ENCODE assay signal across 8 mouse cellular contexts in the genomic region with DNA sequence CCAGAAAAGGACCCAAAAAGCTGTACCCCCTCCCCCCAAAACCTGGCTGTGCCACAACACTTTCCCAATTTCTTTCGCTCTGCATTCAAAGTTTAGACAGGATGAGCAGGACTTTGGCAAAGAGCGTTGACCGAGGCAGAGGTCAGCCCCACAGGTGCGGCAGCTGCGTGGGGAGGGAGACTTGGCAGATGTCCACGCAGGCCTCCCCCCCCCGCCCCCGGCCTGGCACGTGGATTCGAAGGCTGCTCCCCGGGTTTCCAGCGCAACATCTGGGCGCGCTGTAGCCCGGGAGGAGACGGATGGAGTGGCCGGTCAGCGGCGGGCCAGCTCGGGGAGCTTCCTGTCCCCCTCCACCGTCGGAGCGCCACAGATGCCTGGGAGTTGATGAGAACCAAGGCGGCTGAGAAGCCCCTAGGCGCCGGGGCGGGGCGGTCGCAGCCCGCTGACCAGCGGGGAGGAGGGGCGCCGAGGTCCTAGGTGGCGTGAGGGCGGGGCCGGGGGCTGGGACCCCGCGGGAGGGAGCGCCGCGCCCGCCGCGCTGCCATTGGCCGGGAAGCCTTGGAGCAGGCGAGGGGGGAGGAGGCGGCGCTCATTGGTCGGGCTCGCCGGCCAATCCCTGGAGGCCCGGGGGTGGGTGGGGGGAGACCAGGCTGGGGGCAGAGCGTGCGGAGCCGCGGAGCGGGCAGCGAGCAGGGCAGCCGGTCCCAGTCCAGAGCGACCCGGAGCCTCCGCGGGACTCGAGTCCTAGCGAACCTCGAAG. TPM values are rescaled to one million over a fixed set of nuclear protein-coding genes. Genes with fewer than 3 reads are reported as not detected.
A peak's percentile ranks its signal among the peaks of the same experiment; 100 is the strongest.
DNase-seq lines count a peak whose midpoint lies in the region; ATAC-seq and TF ChIP-seq lines count a peak whose summit lies in the region.

Gene Cnn3, plus strand, starts transcription at position 637 of the 760 bp plus-strand sequence.

- H3K9me3 ChIP-seq in E14TG2a.4 (ENCODE audit: low read length), result peaks cover 6% of the 10 kb centered on the region
- H3K9me3 ChIP-seq in forebrain, embryonic 14.5 days (replicated peaks; ENCODE audit: control insufficient read depth, low read length), result no peaks in the 10 kb centered on the region
- H3K9me3 ChIP-seq in liver, embryonic 16.5 days (replicated peaks; ENCODE audit: control insufficient read depth, low read length), result no peaks in the 10 kb centered on the region
- no peaks in the 10 kb centered on the region for H3K9me3 ChIP-seq in neural tube, embryonic 14.5 days (ENCODE audit: control insufficient read depth, low read length)

- WGBS in forebrain, embryonic 14.5 days, result under 1% methylated on average over 41 of the region's 66 CpGs
- 1% methylated on average over 58 of the region's 66 CpGs for WGBS in liver, embryonic 16.5 days (ENCODE audit: insufficient replicate concordance)
- 1% methylated on average over 65 of the region's 66 CpGs for WGBS in neural tube, embryonic 14.5 days

- peak within 1 kb of the TSS; percentile 98 for H3K27ac ChIP-seq in forebrain, embryonic 14.5 days (ENCODE audit: low read depth, low read length)
- peak within 1 kb of the TSS; percentile 80 for H3K27ac ChIP-seq in liver, embryonic 16.5 days (ENCODE audit: low read length)
- H3K27ac ChIP-seq in neural tube, embryonic 14.5 days (ENCODE audit: low read depth, low read length), result peak within 1 kb of the TSS; percentile 96
- peak within 1 kb of the TSS; percentile 51; the same call in 1 of the 2 replicates for H3K27ac ChIP-seq in testis, adult 2 months (ENCODE audit: control insufficient read depth, insufficient read depth, low read depth, low read length)

- intact Hi-C loops in heart, postnatal 10 days (cut with DNase I), result loop anchor here (2.0 to 5.0 kb wide), 4 partner anchors 19 to 117 kb away; no protein-coding TSS in a partner anchor

- no peak for TF ChIP-seq CTCF in E14TG2a.4 (conservative IDR thresholded peaks at IDR 0.05; ENCODE audit: low read length)
- no peak for TF ChIP-seq CTCF in testis, adult 2 months (IDR thresholded peaks at IDR 0.05; ENCODE audit: control insufficient read depth, insufficient read depth, insufficient replicate concordance, low read depth, low read length)

- peak; percentile 82 for DNase-seq in cerebellum, adult 11 months
- DNase-seq in forebrain, embryonic 14.5 days (ENCODE audit: low spot score), result peak; percentile 96
- DNase-seq in heart, postnatal 10 days, result peak; percentile 93 to 95
- DNase-seq in kidney, postnatal 4 days, result peak; percentile 97 to 98

- H3K4me2 ChIP-seq in forebrain, embryonic 14.5 days (ENCODE audit: low read length), result peak within 1 kb of the TSS; percentile 93
- peak within 1 kb of the TSS; percentile 80 for H3K4me2 ChIP-seq in liver, embryonic 16.5 days (ENCODE audit: low read depth, low read length)
- H3K4me2 ChIP-seq in neural tube, embryonic 14.5 days (ENCODE audit: low read depth, low read length), result peak within 1 kb of the TSS; percentile 86

- peaks cover 3% of the 10 kb centered on the region; the same call in 1 of the 2 replicates for H3K36me3 ChIP-seq in E14TG2a.4 (ENCODE audit: insufficient read depth, low read length)
- no peaks in the 10 kb centered on the region for H3K36me3 ChIP-seq in forebrain, embryonic 14.5 days (ENCODE audit: control insufficient read depth, insufficient read depth, low read length)
- no peaks in the 10 kb centered on the region for H3K36me3 ChIP-seq in liver, embryonic 16.5 days (ENCODE audit: control insufficient read depth, insufficient read depth)
- no peaks in the 10 kb centered on the region for H3K36me3 ChIP-seq in neural tube, embryonic 14.5 days (ENCODE audit: control insufficient read depth, insufficient read depth, low read length)
- no peaks in the 10 kb centered on the region for H3K36me3 ChIP-seq in testis, adult 2 months (ENCODE audit: control insufficient read depth, insufficient read depth, low read length)

- peak within 1 kb of the TSS; percentile 97 for H3K9ac ChIP-seq in forebrain, embryonic 14.5 days (ENCODE audit: low read length)
- H3K9ac ChIP-seq in liver, embryonic 16.5 days (ENCODE audit: low read depth, low read length), result peak within 1 kb of the TSS; percentile 74
- peak within 1 kb of the TSS; percentile 98 for H3K9ac ChIP-seq in neural tube, embryonic 14.5 days (replicated peaks; ENCODE audit: low read depth, low read length)

- H3K4me1 ChIP-seq in E14TG2a.4 (replicated peaks; ENCODE audit: low read depth, low read length), result peaks cover 57% of the 10 kb centered on the region
- H3K4me1 ChIP-seq in forebrain, embryonic 14.5 days (ENCODE audit: control insufficient read depth, insufficient read depth, low read length), result peaks cover 29% of the 10 kb centered on the region
- peaks cover 17% of the 10 kb centered on the region for H3K4me1 ChIP-seq in liver, embryonic 16.5 days (ENCODE audit: control insufficient read depth, low read depth, low read length)
- peaks cover 33% of the 10 kb centered on the region for H3K4me1 ChIP-seq in neural tube, embryonic 14.5 days (ENCODE audit: control insufficient read depth, insufficient read depth, low read length)
- peaks cover 7% of the 10 kb centered on the region for H3K4me1 ChIP-seq in testis, adult 2 months (ENCODE audit: control insufficient read depth, insufficient read depth, low read length)

- ATAC-seq in forebrain, embryonic 14.5 days, result peak; percentile 91
- ATAC-seq in liver, embryonic 16.5 days (ENCODE audit: low read depth), result peak; percentile 91
- ATAC-seq in neural tube, embryonic 14.5 days (ENCODE audit: low read depth), result peak; percentile 91

- H3K27me3 ChIP-seq in E14TG2a.4 (ENCODE audit: insufficient read depth, low read length), result no peaks in the 10 kb centered on the region
- no peaks in the 10 kb centered on the region for H3K27me3 ChIP-seq in forebrain, embryonic 14.5 days (replicated peaks; ENCODE audit: control insufficient read depth, insufficient read depth, low read length)
- peaks cover 8% of the 10 kb centered on the region for H3K27me3 ChIP-seq in liver, embryonic 16.5 days (ENCODE audit: control insufficient read depth, insufficient read depth, low read depth, low read length)
- no peaks in the 10 kb centered on the region for H3K27me3 ChIP-seq in neural tube, embryonic 14.5 days (ENCODE audit: control insufficient read depth, insufficient read depth, low read length)
- no peaks in the 10 kb centered on the region for H3K27me3 ChIP-seq in testis, adult 2 months (ENCODE audit: control insufficient read depth, insufficient read depth, low read length)

- peak; percentile 55 for TF ChIP-seq POLR2A in testis, adult 2 months (IDR thresholded peaks at IDR 0.05; ENCODE audit: control insufficient read depth, low read depth, low read length)

- peak within 1 kb of the TSS; percentile 98 for H3K4me3 ChIP-seq in E14TG2a.4 (replicated peaks; ENCODE audit: low read length)
- peak within 1 kb of the TSS; percentile 89 for H3K4me3 ChIP-seq in forebrain, embryonic 14.5 days (ENCODE audit: low read depth, low read length)
- peak within 1 kb of the TSS; percentile 70 for H3K4me3 ChIP-seq in liver, embryonic 16.5 days (ENCODE audit: low read depth, low read length)
- peak within 1 kb of the TSS; percentile 88 for H3K4me3 ChIP-seq in neural tube, embryonic 14.5 days (ENCODE audit: low read depth, low read length)
- H3K4me3 ChIP-seq in testis, adult 2 months (ENCODE audit: control insufficient read depth, low read depth, low read length), result peak within 1 kb of the TSS; percentile 80

RNA-seq across cellular contexts. Expression of gene Cnn3, which starts in this region (rescaled TPM):
- 691 and 743 TPM in 2 replicates for polyA plus RNA-seq in forebrain, embryonic 14.5 days (2014; fragmentation: Nextera tagmentation; extraction: Ambion mirVana)
- 100 to 1,000 TPM; 115 to 117 TPM for total RNA-seq in heart, postnatal 10 days (2021)
- polyA plus RNA-seq in liver, embryonic 16.5 days (2015; fragmentation: Nextera tagmentation; extraction: Ambion mirVana), result 100.0 and 103 TPM in 2 replicates
- 409 and 500 TPM in 2 replicates for polyA plus RNA-seq in neural tube, embryonic 14.5 days (2014; fragmentation: Nextera tagmentation; extraction: Ambion mirVana)
- 7.8 and 9.5 TPM in 2 replicates for polyA plus RNA-seq in testis, adult 2 months (2012; rRNA removed)

Comparison
In these comparisons a context has a peak if more than half of its experiments do, and no peak if none do; other contexts are left out.
1. Peak in every context shown above with its lines: DNase-seq, ATAC-seq, H3K4me3 ChIP-seq and H3K27ac ChIP-seq.